ENCODE assay signal across 14 mouse cellular contexts in the genomic region with DNA sequence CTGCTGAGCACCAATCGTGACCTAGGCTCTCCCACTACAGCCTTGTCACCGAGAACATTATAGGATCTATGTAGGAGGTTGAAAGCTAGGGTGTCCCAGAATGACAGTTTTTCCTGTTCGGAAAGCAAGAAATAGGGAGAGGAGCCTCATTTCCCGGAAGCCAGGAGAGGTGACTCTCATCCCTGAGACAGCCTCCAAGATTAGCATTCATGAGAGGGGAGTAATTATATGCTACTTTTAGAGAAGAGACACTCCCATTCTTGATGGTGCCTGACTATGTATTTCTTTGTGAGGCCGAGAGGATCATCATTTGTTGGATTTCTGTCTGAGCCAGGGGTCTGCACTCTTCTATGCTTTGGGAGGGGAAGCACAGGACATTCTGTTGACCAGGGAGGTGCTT. TPM values are rescaled to one million over a fixed set of nuclear protein-coding genes. Genes with fewer than 3 reads are reported as not detected.
DNase-seq lines count a peak whose midpoint lies in the region; ATAC-seq lines count a peak whose summit lies in the region.
"Had no signal": no experiment of that assay in that cellular context is flagged by ENCODE, and none has a peak within 500 bp of the region (broad histone marks: within the 10 kb centered on the region; RNA-seq: fewer than 3 reads in every experiment).

No protein-coding gene starts in this region.

- H3K4me3 ChIP-seq in neural tube, embryonic 11.5 days (ENCODE audit: low read depth, low read length) = no peak overlapping the region
- no peak overlapping the region for H3K4me3 ChIP-seq in hindbrain, embryonic 11.5 days (ENCODE audit: low read depth, low read length)
- H3K4me3 ChIP-seq in midbrain, embryonic 13.5 days (replicated peaks) = no peak overlapping the region
- no peak overlapping the region for H3K4me3 ChIP-seq in heart, embryonic 12.5 days
- H3K4me3 ChIP-seq: embryonic facial prominence, embryonic 13.5 days; heart, embryonic 13.5 days; liver, embryonic 12.5 days had no signal

- no peaks in the 10 kb centered on the region for H3K9me3 ChIP-seq in neural tube, embryonic 11.5 days (ENCODE audit: control insufficient read depth, low read length)
- no peaks in the 10 kb centered on the region for H3K9me3 ChIP-seq in hindbrain, embryonic 11.5 days (ENCODE audit: control insufficient read depth, low read length)
- H3K9me3 ChIP-seq in midbrain, embryonic 13.5 days = no peaks in the 10 kb centered on the region
- H3K9me3 ChIP-seq in heart, embryonic 12.5 days (replicated peaks) = no peaks in the 10 kb centered on the region
- H3K9me3 ChIP-seq: embryonic facial prominence, embryonic 13.5 days; heart, embryonic 13.5 days; liver, embryonic 12.5 days had no signal

- H3K4me1 ChIP-seq in neural tube, embryonic 11.5 days (ENCODE audit: control insufficient read depth, insufficient read depth, low read length) = peaks cover 9% of the 10 kb centered on the region; the same call in 1 of the 2 replicates
- no peaks in the 10 kb centered on the region for H3K4me1 ChIP-seq in hindbrain, embryonic 11.5 days (replicated peaks; ENCODE audit: control insufficient read depth, insufficient read depth, low read length)
- peaks cover 23% of the 10 kb centered on the region for H3K4me1 ChIP-seq in midbrain, embryonic 13.5 days (replicated peaks)
- no peaks in the 10 kb centered on the region; the same call in 1 of the 2 replicates for H3K4me1 ChIP-seq in heart, embryonic 12.5 days (replicated peaks)
- H3K4me1 ChIP-seq: embryonic facial prominence, embryonic 13.5 days; heart, embryonic 13.5 days; liver, embryonic 12.5 days had no signal

- no peak overlapping the region for H3K4me2 ChIP-seq in neural tube, embryonic 11.5 days (ENCODE audit: low read depth)
- H3K4me2 ChIP-seq in hindbrain, embryonic 11.5 days (replicated peaks; ENCODE audit: low read depth, low read length) = no peak overlapping the region
- H3K4me2 ChIP-seq in midbrain, embryonic 13.5 days (replicated peaks) = peak overlapping the region; percentile 9; the same call in 1 of the 2 replicates
- H3K4me2 ChIP-seq in heart, embryonic 12.5 days = no peak overlapping the region
- H3K4me2 ChIP-seq: embryonic facial prominence, embryonic 13.5 days; heart, embryonic 13.5 days; liver, embryonic 12.5 days had no signal

- DNase-seq in neural tube, embryonic 11.5 days (ENCODE audit: low spot score) = no peak
- DNase-seq in neural tube, embryonic 10.5 days (ENCODE audit: extremely low spot score, low spot score) = no peak
- peak; percentile 21 for DNase-seq in hindbrain, embryonic 11.5 days (ENCODE audit: low spot score)
- DNase-seq in telencephalon, adult 2 months (ENCODE audit: low read depth, low spot score) = peak; percentile 39
- no peak for DNase-seq in thymus, postnatal 0 days (ENCODE audit: low spot score)
- DNase-seq in ovary, postnatal 36 days (ENCODE audit: low spot score) = no peak
- DNase-seq: kidney, adult 9 months; left cerebral cortex, postnatal 4 days had no signal

- 0 out of 2 replicates have a peak overlapping the region, but pooled peaks have one; percentile 44 for H3K27ac ChIP-seq in neural tube, embryonic 11.5 days (ENCODE audit: low read depth, low read length)
- H3K27ac ChIP-seq in hindbrain, embryonic 11.5 days (ENCODE audit: low read depth, low read length) = peak overlapping the region; percentile 64
- peak overlapping the region; percentile 92 for H3K27ac ChIP-seq in midbrain, embryonic 13.5 days
- H3K27ac ChIP-seq in heart, embryonic 12.5 days (ENCODE audit: poor library complexity, severe bottlenecking) = no peak overlapping the region
- H3K27ac ChIP-seq: embryonic facial prominence, embryonic 13.5 days; heart, embryonic 13.5 days; liver, embryonic 12.5 days; stomach, postnatal 0 days had no signal

- 70% methylated on average over 5 of the region's 5 CpGs for WGBS in neural tube, embryonic 11.5 days
- 63% methylated on average over 5 of the region's 5 CpGs for WGBS in hindbrain, embryonic 11.5 days
- WGBS in midbrain, embryonic 13.5 days = 45% methylated on average over 5 of the region's 5 CpGs
- 74% methylated on average over 5 of the region's 5 CpGs for WGBS in heart, embryonic 12.5 days

- ATAC-seq in neural tube, embryonic 11.5 days (ENCODE audit: insufficient read depth, low FRiP score, low TSS enrichment) = peak; percentile 16; the same call in 1 of the 2 replicates
- peak; percentile 57 for ATAC-seq in hindbrain, embryonic 11.5 days (ENCODE audit: low FRiP score)
- ATAC-seq in midbrain, embryonic 13.5 days = peak; percentile 43
- ATAC-seq in heart, embryonic 12.5 days (ENCODE audit: insufficient number of reproducible peaks, low FRiP score) = no peak
- ATAC-seq: liver, embryonic 12.5 days had no signal

- no peak overlapping the region for H3K9ac ChIP-seq in neural tube, embryonic 11.5 days (ENCODE audit: low read length)
- no peak overlapping the region for H3K9ac ChIP-seq in hindbrain, embryonic 11.5 days (ENCODE audit: low read depth, low read length)
- no peak overlapping the region for H3K9ac ChIP-seq in midbrain, embryonic 13.5 days (replicated peaks)
- no peak overlapping the region for H3K9ac ChIP-seq in heart, embryonic 12.5 days
- H3K9ac ChIP-seq: embryonic facial prominence, embryonic 13.5 days; heart, embryonic 13.5 days; liver, embryonic 12.5 days had no signal

- H3K36me3 ChIP-seq in neural tube, embryonic 11.5 days (ENCODE audit: control insufficient read depth, insufficient read depth, low read length) = 0 out of 2 replicates have a peak, but pooled peaks cover 4% of the 10 kb centered on the region
- peaks cover 7% of the 10 kb centered on the region; the same call in 1 of the 2 replicates for H3K36me3 ChIP-seq in hindbrain, embryonic 11.5 days (ENCODE audit: control insufficient read depth, insufficient read depth, low read length)
- H3K36me3 ChIP-seq in midbrain, embryonic 13.5 days = peaks cover 38% of the 10 kb centered on the region
- H3K36me3 ChIP-seq in heart, embryonic 12.5 days = no peaks in the 10 kb centered on the region
- H3K36me3 ChIP-seq: heart, embryonic 13.5 days; liver, embryonic 12.5 days had no signal

- H3K27me3 ChIP-seq in neural tube, embryonic 11.5 days (ENCODE audit: control insufficient read depth, insufficient read depth, low read length) = no peaks in the 10 kb centered on the region
- H3K27me3 ChIP-seq in hindbrain, embryonic 11.5 days (ENCODE audit: control insufficient read depth, insufficient read depth, low read length) = no peaks in the 10 kb centered on the region
- no peaks in the 10 kb centered on the region for H3K27me3 ChIP-seq in midbrain, embryonic 13.5 days
- no peaks in the 10 kb centered on the region for H3K27me3 ChIP-seq in heart, embryonic 12.5 days (replicated peaks)
- H3K27me3 ChIP-seq: embryonic facial prominence, embryonic 13.5 days; heart, embryonic 13.5 days; liver, embryonic 12.5 days had no signal

RNA-seq across cellular contexts. Expression of gene Fez1, which starts 60.0 kb away (rescaled TPM):
- 290 and 300 TPM in 2 replicates for polyA plus RNA-seq in neural tube, embryonic 11.5 days (2014; fragmentation: Nextera tagmentation; extraction: Ambion mirVana)
- 343 and 384 TPM in 2 replicates for polyA plus RNA-seq in hindbrain, embryonic 11.5 days (2014; fragmentation: Nextera tagmentation; extraction: Ambion mirVana)
- polyA plus RNA-seq in midbrain, embryonic 13.5 days (2015; fragmentation: Nextera tagmentation; extraction: Ambion mirVana) = 624 and 647 TPM in 2 replicates
- 1.1 and 1.5 TPM in 2 replicates for polyA plus RNA-seq in thymus, postnatal 0 days (2015; fragmentation: Nextera tagmentation; extraction: Ambion mirVana)
- 1.5 and 2.0 TPM in 2 replicates for polyA plus RNA-seq in heart, embryonic 12.5 days (2016; fragmentation: Nextera tagmentation; extraction: Ambion mirVana)

Comparison
In these comparisons a context has a peak if more than half of its experiments do, and no peak if none do; other contexts are left out.
1. DNase-seq: peak in hindbrain, embryonic 11.5 days (single experiment) and telencephalon, adult 2 months (single experiment); none in neural tube, embryonic 11.5 days (single experiment), neural tube, embryonic 10.5 days (single experiment), thymus, postnatal 0 days (single experiment) and ovary, postnatal 36 days (single experiment).
2. RNA of gene Fez1, which starts 60.0 kb away (polyA plus RNA-seq): 624 to 647 TPM in midbrain, embryonic 13.5 days, 343 to 384 TPM in hindbrain, embryonic 11.5 days and 290 to 300 TPM in neural tube, embryonic 11.5 days; 1.5 to 2.0 TPM in heart, embryonic 12.5 days and 1.1 to 1.5 TPM in thymus, postnatal 0 days; every median in the first group is over 10 times any median in the second.